Mouse (Mus musculus) thymus, postnatal 10 days (tissue): Measurements from ENCODE around the gene Tjp2.

ENCODE experiments used
- DNase-seq, 2 experiments: peaks; one replicate each; pipeline ENCODE4 v3.0.0; 2021; ENCODE audit warnings: low spot score in 2 of 2

Gene Tjp2

GRCm38 (mm10) chr19:24180415-24180814 is 44.4 kb downstream of the Tjp2 start:
- no peak for DNase-seq

GRCm38 (mm10) chr19:24178086-24178485 is 46.7 kb downstream of the Tjp2 start:
- DNase-seq: no peak

GRCm38 (mm10) chr19:24176692-24177091 is 48.1 kb downstream of the Tjp2 start:
- DNase-seq: no peak

- no peak for DNase-seq
Measured at GRCm38 (mm10) chr19:24174896-24175295, 49.9 kb downstream of the Tjp2 start.

- peak; percentile 49 to 51 for DNase-seq
Measured at GRCm38 (mm10) chr19:24173608-24174523, 51.0 kb downstream of the Tjp2 start.

- DNase-seq: no peak
Measured at GRCm38 (mm10) chr19:24173020-24173419, 51.8 kb downstream of the Tjp2 start.

GRCm38 (mm10) chr19:24168531-24168930 is 56.3 kb downstream of the Tjp2 start:
- no peak for DNase-seq

GRCm38 (mm10) chr19:24166516-24167091 is 58.2 kb downstream of the Tjp2 start:
- DNase-seq: peak in 1 of 2 experiments; percentile 4

- DNase-seq: no peak
Measured at GRCm38 (mm10) chr19:24163974-24164373, 60.9 kb downstream of the Tjp2 start.

GRCm38 (mm10) chr19:24160460-24160859 is 64.4 kb downstream of the Tjp2 start:
- DNase-seq: no peak

GRCm38 (mm10) chr19:24159751-24160150 is 65.1 kb downstream of the Tjp2 start:
- no peak for DNase-seq

GRCm38 (mm10) chr19:24159334-24159733 is 65.5 kb downstream of the Tjp2 start:
- no peak for DNase-seq

GRCm38 (mm10) chr19:24156067-24156455 is 68.8 kb downstream of the Tjp2 start:
- no peak for DNase-seq

- no peak for DNase-seq
Measured at GRCm38 (mm10) chr19:24155395-24156066, 69.3 kb downstream of the Tjp2 start.

- peak in 1 of 2 experiments; percentile 47 for DNase-seq
Measured at GRCm38 (mm10) chr19:24153266-24154023, 71.4 kb downstream of the Tjp2 start.

GRCm38 (mm10) chr19:24144009-24144408 is 80.8 kb downstream of the Tjp2 start:
- no peak for DNase-seq

GRCm38 (mm10) chr19:24142621-24143061 is 82.2 kb downstream of the Tjp2 start:
- DNase-seq: no peak

GRCm38 (mm10) chr19:24140298-24140697 is 84.5 kb downstream of the Tjp2 start:
- DNase-seq: no peak

- DNase-seq: no peak
Measured at GRCm38 (mm10) chr19:24137392-24137791, 87.4 kb downstream of the Tjp2 start.

- DNase-seq: no peak
Measured at GRCm38 (mm10) chr19:24134991-24135390, 89.8 kb downstream of the Tjp2 start.

GRCm38 (mm10) chr19:24134144-24134911 is 90.5 kb downstream of the Tjp2 start:
- DNase-seq: no peak
